Mouse (Mus musculus) hindbrain, embryonic 12.5 days (tissue): Measurements from ENCODE around the gene Cys1. TPM values are rescaled to one million over a fixed set of nuclear protein-coding genes. Genes with fewer than 3 reads are reported as not detected.

Source experiments
- ATAC-seq: fragments of 200-750 bp; cut with Nextera tagmentation; 2 replicates; pipeline ENCODE4 v1.8.0; 2017; ENCODE audit warnings: moderate TSS enrichment; ENCODE audit not compliant: low FRiP score
- H3K27ac ChIP-seq: fragments of 300-500 bp; sonication (generic); 2 replicates; pipeline ENCODE4 v1.5.1; 2016; ENCODE audit warnings: mild to moderate bottlenecking
- H3K27me3 ChIP-seq: fragments of 300-500 bp; sonication (generic); 2 replicates; pipeline ENCODE4 v1.6.1; 2016; ENCODE audit warnings: mild to moderate bottlenecking
- H3K36me3 ChIP-seq: fragments of 300-500 bp; sonication (generic); 2 replicates; pipeline ENCODE4 v1.6.1; 2016; ENCODE audit warnings: mild to moderate bottlenecking
- H3K4me1 ChIP-seq: fragments of 300-500 bp; sonication (generic); 2 replicates; pipeline ENCODE4 v1.6.1; 2016
- H3K4me2 ChIP-seq: fragments of 300-500 bp; sonication (generic); replicated peaks from 2 replicates; pipeline ENCODE4 v1.6.1; 2016; ENCODE audit warnings: mild to moderate bottlenecking
- H3K4me3 ChIP-seq: fragments of 300-500 bp; sonication (generic); 2 replicates; pipeline ENCODE4 v1.5.1; 2016; ENCODE audit warnings: mild to moderate bottlenecking
- H3K9ac ChIP-seq: fragments of 300-500 bp; sonication (generic); 2 replicates; pipeline ENCODE4 v1.6.1; 2016; ENCODE audit warnings: mild to moderate bottlenecking, moderate library complexity
- H3K9me3 ChIP-seq: fragments of 300-500 bp; sonication (generic); replicated peaks from 2 replicates; pipeline ENCODE4 v1.6.1; 2016; ENCODE audit warnings: mild to moderate bottlenecking
- WGBS: fragments of 180-500 bp; shearing (Covaris S2); methylation state at CpG from one replicate; pipeline ENCODE4 v1.1.7; 2016; 5-methylcytosine and 5-hydroxymethylcytosine counted together
- polyA plus RNA-seq: library from polyadenylated mRNA; unstranded; fragments of >200 nt; fragmentation: Nextera tagmentation; extraction: Ambion mirVana; gene quantifications from 2 replicates; pipeline ENCODE4 v1.2.1, GENCODE M21; 2016

The Cys1 gene
- polyA plus RNA-seq, 1 experiment from 2014 or later, result 1.2 TPM

GRCm38 (mm10) chr12:24634212-24634611, 47.4 kb downstream of the Cys1 start:
- Histone ChIP-seq H3K9me3 (no peaks in the 10 kb centered on the region), H3K4me2 (no peak overlapping the region), H3K36me3 (no peaks in the 10 kb centered on the region), H3K27me3 (no peaks in the 10 kb centered on the region), H3K9ac (no peak overlapping the region), H3K4me1 (0 out of 2 replicates have a peak, but pooled peaks cover 6% of the 10 kb centered on the region), H3K4me3 (no peak overlapping the region), H3K27ac (no peak overlapping the region)
- WGBS, result 80% methylated on average over 4 of the region's 4 CpGs
- ATAC-seq, result no peak

GRCm38 (mm10) chr12:24633753-24634191, 47.8 kb downstream of the Cys1 start:
- WGBS, result 53% methylated on average over 1 of the region's 1 CpGs
- Histone ChIP-seq H3K9me3 (no peaks in the 10 kb centered on the region), H3K4me3 (no peak overlapping the region), H3K27ac (no peak overlapping the region), H3K36me3 (no peaks in the 10 kb centered on the region), H3K9ac (no peak overlapping the region), H3K27me3 (no peaks in the 10 kb centered on the region), H3K4me1 (0 out of 2 replicates have a peak, but pooled peaks cover 6% of the 10 kb centered on the region), H3K4me2 (no peak overlapping the region)
- no peak for ATAC-seq

- Histone ChIP-seq H3K27ac (no peak overlapping the region), H3K36me3 (no peaks in the 10 kb centered on the region), H3K4me2 (no peak overlapping the region), H3K9me3 (no peaks in the 10 kb centered on the region), H3K4me1 (0 out of 2 replicates have a peak, but pooled peaks cover 6% of the 10 kb centered on the region), H3K27me3 (no peaks in the 10 kb centered on the region), H3K9ac (no peak overlapping the region), H3K4me3 (no peak overlapping the region)
- WGBS, result 45% methylated on average over 4 of the region's 4 CpGs
- no peak for ATAC-seq
Observed at GRCm38 (mm10) chr12:24632404-24632803, 49.2 kb downstream of the Cys1 start.

- no peaks in the 10 kb centered on the region for H3K27me3 ChIP-seq
- H3K9ac ChIP-seq, result no peak overlapping the region
- no peaks in the 10 kb centered on the region for H3K36me3 ChIP-seq
- no peak overlapping the region for H3K4me3 ChIP-seq
- 68% methylated on average over 1 of the region's 1 CpGs for WGBS
- H3K4me2 ChIP-seq, result no peak overlapping the region
- no peak overlapping the region for H3K27ac ChIP-seq
- 0 out of 2 replicates have a peak, but pooled peaks cover 6% of the 10 kb centered on the region for H3K4me1 ChIP-seq
- H3K9me3 ChIP-seq, result no peaks in the 10 kb centered on the region
- ATAC-seq, result no peak
Observed at GRCm38 (mm10) chr12:24630220-24630619, 51.4 kb downstream of the Cys1 start.

GRCm38 (mm10) chr12:24627215-24627614, 54.4 kb downstream of the Cys1 start:
- Histone ChIP-seq H3K4me1 (peaks cover 12% of the 10 kb centered on the region), H3K27ac (no peak overlapping the region), H3K4me3 (no peak overlapping the region), H3K27me3 (no peaks in the 10 kb centered on the region), H3K9ac (no peak overlapping the region), H3K36me3 (no peaks in the 10 kb centered on the region), H3K9me3 (no peaks in the 10 kb centered on the region), H3K4me2 (no peak overlapping the region)
- ATAC-seq, result no peak
- WGBS, result 64% methylated on average over 3 of the region's 3 CpGs

- ATAC-seq, result no peak
- no peak overlapping the region for H3K4me2 ChIP-seq
- 90% methylated on average over 5 of the region's 5 CpGs for WGBS
- H3K27me3 ChIP-seq, result no peaks in the 10 kb centered on the region
- no peak overlapping the region for H3K9ac ChIP-seq
- no peaks in the 10 kb centered on the region for H3K9me3 ChIP-seq
- H3K4me3 ChIP-seq, result no peak overlapping the region
- H3K4me1 ChIP-seq, result peaks cover 12% of the 10 kb centered on the region
- no peak overlapping the region for H3K27ac ChIP-seq
- H3K36me3 ChIP-seq, result no peaks in the 10 kb centered on the region
Observed at GRCm38 (mm10) chr12:24626401-24626800, 55.2 kb downstream of the Cys1 start.

- H3K27ac ChIP-seq, result no peak overlapping the region
- WGBS, result 55% methylated on average over 12 of the region's 12 CpGs
- no peaks in the 10 kb centered on the region for H3K9me3 ChIP-seq
- H3K4me2 ChIP-seq, result no peak overlapping the region
- H3K27me3 ChIP-seq, result no peaks in the 10 kb centered on the region
- no peak overlapping the region for H3K4me3 ChIP-seq
- ATAC-seq, result peak; percentile 62
- no peaks in the 10 kb centered on the region for H3K36me3 ChIP-seq
- H3K9ac ChIP-seq, result no peak overlapping the region
- peaks cover 12% of the 10 kb centered on the region for H3K4me1 ChIP-seq
Observed at GRCm38 (mm10) chr12:24623486-24624251, 57.9 kb downstream of the Cys1 start.

- H3K27ac ChIP-seq, result no peak overlapping the region
- H3K9me3 ChIP-seq, result no peaks in the 10 kb centered on the region
- 87% methylated on average over 4 of the region's 4 CpGs for WGBS
- H3K4me3 ChIP-seq, result no peak overlapping the region
- ATAC-seq, result no peak
- H3K4me1 ChIP-seq, result peaks cover 10% of the 10 kb centered on the region
- H3K4me2 ChIP-seq, result no peak overlapping the region
- no peaks in the 10 kb centered on the region for H3K36me3 ChIP-seq
- H3K27me3 ChIP-seq, result no peaks in the 10 kb centered on the region
- H3K9ac ChIP-seq, result no peak overlapping the region
Observed at GRCm38 (mm10) chr12:24619436-24619835, 62.2 kb downstream of the Cys1 start.

Other genes with a start within 250 kb of the Cys1 start
- 30.5 and 31.8 TPM in 2 replicates for gene Taf1b, start 183.5 kb downstream of the Cys1 start, polyA plus RNA-seq
- gene Grhl1, start 109.5 kb downstream of the Cys1 start, polyA plus RNA-seq, result 0.73 and 0.75 TPM in 2 replicates
- gene Klf11, start 30.5 kb downstream of the Cys1 start, polyA plus RNA-seq, result 17.0 and 18.0 TPM in 2 replicates
- 203 and 212 TPM in 2 replicates for gene Rrm2, start 26.4 kb upstream of the Cys1 start, polyA plus RNA-seq
- gene Mboat2, start 149.1 kb upstream of the Cys1 start, polyA plus RNA-seq, result 64.7 and 66.0 TPM in 2 replicates